Mouse (Mus musculus) right cerebral cortex, postnatal 36 days (tissue): ENCODE results near the gene 4930558K02Rik.

Source experiments
- DNase-seq, 2 experiments: peaks; one replicate each; pipeline ENCODE4 v3.0.0; 2022; ENCODE audit warnings: low spot score in 2 of 2, mixed read lengths in 1 of 2

Gene 4930558K02Rik

DNA sequence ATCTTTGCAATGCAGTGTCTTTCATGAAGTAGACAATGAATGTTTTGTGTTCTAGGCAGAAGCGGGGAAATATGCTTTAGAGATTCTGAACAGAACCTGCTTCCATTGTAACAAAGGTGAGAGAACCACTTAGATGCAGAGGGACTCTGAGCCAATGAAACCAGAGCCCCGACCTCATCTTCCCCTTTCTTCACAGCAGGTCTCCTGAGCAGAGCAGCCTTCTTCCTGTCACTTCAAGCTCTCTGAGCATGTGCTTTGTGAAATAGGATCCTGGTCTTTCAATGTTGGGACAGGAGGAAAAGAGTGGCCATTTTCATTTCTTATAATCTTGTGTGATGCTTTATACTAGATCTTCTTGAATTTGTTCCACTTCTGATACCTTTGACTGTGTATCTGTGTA lies 79.3 kb downstream of the 4930558K02Rik start:
- DNase-seq: no peak

DNA sequence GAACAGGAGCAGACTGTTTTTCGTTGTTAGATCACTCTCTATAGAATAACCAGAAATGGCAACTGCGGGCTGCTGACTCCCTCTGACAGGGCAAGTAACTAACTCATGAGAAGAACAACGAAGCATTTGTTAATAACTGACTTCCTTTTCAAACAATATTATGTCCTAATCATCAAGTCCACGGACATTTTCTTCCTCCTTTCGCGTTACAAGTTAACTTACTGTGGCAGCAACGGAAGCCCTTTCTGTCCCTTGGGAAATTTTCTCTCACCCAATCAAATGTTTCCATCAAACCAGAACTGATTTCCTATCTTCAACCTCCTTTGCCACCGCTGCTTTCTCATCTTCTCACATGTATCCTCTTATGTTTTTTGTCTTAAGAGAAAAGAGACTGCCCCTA lies 82.2 kb downstream of the 4930558K02Rik start:
- DNase-seq: no peak

- DNase-seq: no peak
Measured at GRCm38 (mm10) chr1:161896130-161896529, 83.3 kb downstream of the 4930558K02Rik start.

- DNase-seq: no peak
Measured at GRCm38 (mm10) chr1:161895014-161895413, 84.4 kb downstream of the 4930558K02Rik start.

DNA sequence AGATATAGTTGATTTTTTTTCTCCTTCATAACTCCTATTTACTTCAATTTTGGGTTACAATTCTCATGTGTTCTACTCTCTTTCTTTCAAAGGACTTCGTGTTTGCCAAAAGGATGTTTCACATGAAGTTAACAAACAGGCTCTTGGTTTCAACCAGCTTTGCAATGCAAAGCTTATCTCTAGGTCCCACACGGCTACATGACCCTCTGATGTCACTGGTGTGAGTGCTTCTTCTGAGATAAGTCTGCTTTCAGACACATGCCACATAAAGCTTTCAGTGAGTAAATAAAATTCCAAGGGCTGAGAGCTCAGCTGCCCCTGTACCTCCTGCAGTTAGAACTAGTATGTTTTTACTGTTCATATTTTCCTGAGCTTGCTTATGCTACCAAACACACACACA lies 84.9 kb downstream of the 4930558K02Rik start:
- no peak for DNase-seq

DNA sequence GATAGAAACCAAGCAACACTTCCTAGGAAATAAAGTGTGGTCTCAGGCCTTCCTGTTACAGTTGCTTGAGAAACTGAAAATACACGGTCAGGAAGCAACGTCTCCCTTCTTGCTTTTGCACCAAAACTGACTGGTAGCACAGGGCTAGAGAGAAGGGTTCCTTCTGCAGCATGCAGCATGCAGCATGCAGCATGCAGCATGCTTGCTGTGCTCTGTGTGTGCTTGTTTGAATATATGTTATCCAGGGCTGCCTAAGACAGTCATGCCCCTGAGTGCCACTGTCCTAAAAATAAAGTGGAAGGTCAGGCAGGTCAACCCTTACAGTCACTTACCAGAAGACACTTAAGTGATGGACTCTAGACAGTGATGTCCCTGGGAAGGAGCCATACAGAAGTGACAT lies 85.3 kb downstream of the 4930558K02Rik start:
- DNase-seq: no peak
